Mouse (Mus musculus) right cerebral cortex, postnatal 25 days (tissue): ENCODE data around the gene Aire.
A peak's percentile ranks its signal among the peaks of the same experiment; 100 is the strongest.

Source experiments
- DNase-seq: peaks from one replicate; pipeline ENCODE4 v3.0.0; 2022

Gene Aire

DNA sequence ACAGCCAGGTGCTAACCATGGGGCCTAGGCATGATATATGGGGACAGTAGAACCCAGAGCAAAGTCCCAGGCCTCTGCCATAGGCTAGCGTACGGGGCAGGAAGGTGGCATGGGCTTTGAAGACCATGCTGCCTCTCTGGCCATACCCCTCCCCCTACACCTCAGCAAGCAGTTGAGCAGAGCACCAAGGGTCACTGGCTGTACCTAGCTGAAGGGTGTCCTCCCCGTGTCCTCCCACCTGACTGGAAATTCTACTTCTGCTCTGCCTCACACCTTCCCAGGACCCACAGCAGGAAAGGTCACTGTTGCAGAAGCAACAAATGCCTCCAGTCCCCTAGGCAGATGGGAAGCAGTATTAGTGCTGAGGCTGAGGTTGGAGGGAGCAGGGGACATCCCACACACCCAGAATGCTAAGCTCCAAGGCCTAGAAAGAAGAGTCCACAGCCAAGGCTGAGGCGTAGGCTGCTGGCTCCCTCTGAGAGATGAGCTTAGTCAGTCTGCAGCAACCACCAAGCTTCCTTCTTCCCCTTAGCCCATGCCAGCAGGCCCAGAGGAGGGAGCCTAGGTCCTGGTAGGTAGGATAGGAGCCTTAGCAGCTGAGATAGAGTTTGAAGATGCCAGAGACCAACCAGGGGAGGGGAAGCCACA lies 37.5 kb downstream of the Aire start:
- peak; percentile 32 for DNase-seq

- peak; percentile 65 for DNase-seq
These were observed 38.8 kb downstream of the Aire start for GRCm38 (mm10) chr10:78004479-78005100.

- DNase-seq, result no peak
These were observed 41.1 kb downstream of the Aire start for GRCm38 (mm10) chr10:78002316-78002715.

- DNase-seq, result peak; percentile 88
These were observed 41.6 kb downstream of the Aire start for GRCm38 (mm10) chr10:78001796-78002195.

- no peak for DNase-seq
These were observed 43.2 kb downstream of the Aire start for GRCm38 (mm10) chr10:78000200-78000599.

DNA sequence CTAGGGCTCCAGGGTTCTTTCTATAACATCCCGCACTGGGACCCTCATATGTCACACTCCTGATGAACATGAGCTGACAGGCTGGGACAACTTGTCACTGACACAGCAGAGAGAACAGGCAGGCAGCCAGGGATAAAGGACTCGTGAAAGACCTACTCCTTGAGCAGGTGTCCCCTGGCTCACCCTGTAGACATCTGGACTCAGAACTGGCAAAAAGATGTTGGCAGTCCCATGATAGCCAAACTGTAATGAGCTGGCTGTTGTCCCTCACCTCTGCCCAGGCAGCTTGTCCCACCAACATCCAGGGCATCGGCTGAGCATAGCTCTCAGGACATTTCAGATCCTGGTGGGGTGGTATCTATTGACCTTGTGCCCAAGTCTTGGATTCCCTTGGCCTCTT lies 47.8 kb downstream of the Aire start:
- no peak for DNase-seq

- DNase-seq, result no peak
These were observed 57.6 kb downstream of the Aire start for GRCm38 (mm10) chr10:77985775-77986174.

DNA sequence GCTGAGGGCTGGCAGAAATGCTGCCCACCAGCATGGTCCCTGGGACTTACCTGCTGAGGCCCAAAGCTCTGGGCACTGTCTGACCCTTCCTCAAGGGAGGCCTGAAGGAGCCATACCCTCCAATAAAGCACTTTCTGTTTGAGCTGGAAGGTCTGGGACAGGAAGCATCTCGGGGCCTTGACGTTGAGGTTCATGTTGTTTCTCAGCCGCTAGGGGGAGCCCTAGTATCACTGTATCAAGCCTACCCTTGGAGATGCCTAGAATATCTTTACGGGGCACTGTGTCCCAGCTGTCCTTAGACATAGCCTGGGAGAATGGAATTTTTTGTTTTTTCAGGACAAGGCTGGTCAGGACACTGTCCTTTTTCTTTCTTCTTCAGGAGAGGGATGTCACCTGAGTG lies 58.8 kb downstream of the Aire start:
- DNase-seq, result peak; percentile 69
